Mouse (Mus musculus) neutrophil, adult 5-6 weeks (primary cell): Measurements from ENCODE around the gene Spp2. TPM values are rescaled to one million over a fixed set of nuclear protein-coding genes. Genes with fewer than 3 reads are reported as not detected.
A peak's percentile ranks its signal among the peaks of the same experiment; 100 is the strongest.

ENCODE experiments used
- ATAC-seq: fragments of 151-379, 151-347 bp; 2 replicates; pipeline ENCODE4 v1.8.0; 2017; ENCODE audit warnings: mild to moderate bottlenecking, moderate TSS enrichment; ENCODE audit not compliant: insufficient number of reproducible peaks, poor library complexity, low FRiP score, severe bottlenecking; ENCODE audit errors: extremely low read depth
- total RNA-seq: library from RNA; stranded (forward); fragments of 200-1000 nt; gene quantifications from 2 replicates; pipeline ENCODE4 v1.2.3, GENCODE M21; 2017

Spp2 gene
- total RNA-seq = not detected in 2 replicates

GRCm38 (mm10) chr1:88406807-88407198 is at the start of gene Spp2:
Gene Spp2, plus strand, starts transcription at chr1:88406961.
- ATAC-seq = no peak

GRCm38 (mm10) chr1:88357458-88358090 is 49.2 kb upstream of the Spp2 start:
- no peak for ATAC-seq

- no peak for ATAC-seq
These were observed 48.6 kb upstream of the Spp2 start for GRCm38 (mm10) chr1:88358102-88358654.

- ATAC-seq = no peak
These were observed 45.7 kb upstream of the Spp2 start for GRCm38 (mm10) chr1:88361085-88361484.

GRCm38 (mm10) chr1:88366881-88367644 is 39.7 kb upstream of the Spp2 start:
- no peak for ATAC-seq

- ATAC-seq = no peak
These were observed 28.3 kb upstream of the Spp2 start for GRCm38 (mm10) chr1:88378446-88378845.

- ATAC-seq = no peak
These were observed 15.1 kb upstream of the Spp2 start for GRCm38 (mm10) chr1:88391632-88392031.

GRCm38 (mm10) chr1:88393321-88393720 is 13.4 kb upstream of the Spp2 start:
- ATAC-seq = no peak

GRCm38 (mm10) chr1:88403378-88403777 is 3.4 kb upstream of the Spp2 start:
- no peak for ATAC-seq

GRCm38 (mm10) chr1:88406078-88406806 is 519 bp upstream of the Spp2 start:
- ATAC-seq = no peak

GRCm38 (mm10) chr1:88408340-88408739 is 1.6 kb downstream of the Spp2 start:
- ATAC-seq = no peak

GRCm38 (mm10) chr1:88412013-88412412 is 5.3 kb downstream of the Spp2 start:
- no peak for ATAC-seq

- ATAC-seq = no peak
These were observed 12.2 kb downstream of the Spp2 start for GRCm38 (mm10) chr1:88418943-88419342.

- ATAC-seq = no peak
These were observed 15.3 kb downstream of the Spp2 start for GRCm38 (mm10) chr1:88422045-88422444.

- ATAC-seq = no peak
These were observed 16.2 kb downstream of the Spp2 start for GRCm38 (mm10) chr1:88422846-88423395.

GRCm38 (mm10) chr1:88424602-88425252 is 18.0 kb downstream of the Spp2 start:
- peak; percentile 72 for ATAC-seq

GRCm38 (mm10) chr1:88427987-88428741 is 21.4 kb downstream of the Spp2 start:
- ATAC-seq = no peak

- no peak for ATAC-seq
These were observed 22.7 kb downstream of the Spp2 start for GRCm38 (mm10) chr1:88429413-88429812.
